Mouse (Mus musculus) Muller cell, postnatal 12 days (primary cell): Measurements from ENCODE around the gene Tmem230.

Experiments used
- DNase-seq: peaks from one replicate; pipeline ENCODE4 v3.0.0-alpha.2; 2015; ENCODE audit errors: inconsistent ontology term

The Tmem230 gene

DNA sequence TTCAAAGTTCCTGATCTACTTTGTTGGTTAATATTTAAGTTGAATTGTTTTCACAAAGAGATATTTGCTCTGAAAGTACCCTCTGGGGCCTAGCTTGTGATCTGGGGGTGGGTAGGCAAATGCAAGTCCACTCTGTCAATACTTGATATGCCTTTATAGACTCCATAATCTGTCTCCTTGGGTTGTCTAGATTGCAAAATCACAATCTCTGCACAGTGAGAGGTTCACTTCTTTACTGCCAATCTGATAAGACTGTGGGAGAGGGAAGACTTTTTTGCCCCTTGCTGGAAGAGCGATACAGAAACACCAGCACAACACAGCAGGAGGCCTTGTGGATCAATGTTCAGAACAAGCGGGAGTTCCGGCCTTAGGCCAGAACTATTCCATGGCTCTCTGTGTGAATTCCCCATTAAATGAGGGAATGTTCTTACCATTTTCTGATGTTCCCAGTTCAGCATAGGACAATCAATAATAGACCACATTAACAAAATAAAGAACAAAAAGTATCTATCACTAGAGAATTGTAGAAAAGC, 15.1 kb downstream of the Tmem230 start:
- no peak for DNase-seq

DNA sequence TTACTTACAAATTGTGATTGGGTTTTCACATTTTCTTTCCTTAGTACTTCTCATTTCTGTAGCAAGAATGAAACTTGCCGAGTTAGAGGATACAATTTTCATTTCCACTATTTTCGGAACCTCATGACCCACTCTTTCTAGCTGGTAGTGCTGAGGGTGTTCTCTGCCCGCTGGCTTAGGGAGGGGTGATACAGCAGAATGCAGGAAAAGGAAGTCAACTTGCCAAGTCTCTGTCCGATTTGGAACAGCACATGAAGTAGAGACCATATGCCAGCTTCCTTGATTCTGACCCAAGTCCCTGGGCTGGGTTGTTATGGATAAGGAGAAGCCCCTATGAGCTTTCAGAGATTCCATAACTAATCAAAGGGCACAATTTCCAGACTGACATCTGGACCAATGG, 23.2 kb downstream of the Tmem230 start:
- no peak for DNase-seq

DNA sequence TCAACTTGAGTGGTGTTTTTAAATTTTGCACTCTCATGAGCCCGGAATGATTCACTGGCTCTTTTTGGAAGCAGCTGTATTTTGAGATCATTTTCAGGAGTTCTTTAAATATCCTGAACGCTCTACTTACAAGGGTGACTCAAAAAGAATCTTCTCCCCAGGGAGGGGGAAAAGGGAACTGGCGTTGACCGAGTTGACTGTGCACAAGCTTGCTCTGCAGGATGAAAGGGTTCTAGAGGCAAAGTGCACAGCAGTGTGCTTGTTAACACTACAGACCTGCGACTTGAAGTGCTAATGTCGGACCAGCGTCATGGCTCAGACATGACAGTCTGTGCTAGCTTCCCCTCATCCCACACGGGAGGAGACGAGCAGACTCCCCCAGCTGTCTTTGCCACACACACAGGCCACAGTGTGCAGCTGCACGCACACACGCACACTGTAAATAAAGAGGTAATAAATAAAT, 26.0 kb downstream of the Tmem230 start:
- DNase-seq = peak; percentile 27

DNA sequence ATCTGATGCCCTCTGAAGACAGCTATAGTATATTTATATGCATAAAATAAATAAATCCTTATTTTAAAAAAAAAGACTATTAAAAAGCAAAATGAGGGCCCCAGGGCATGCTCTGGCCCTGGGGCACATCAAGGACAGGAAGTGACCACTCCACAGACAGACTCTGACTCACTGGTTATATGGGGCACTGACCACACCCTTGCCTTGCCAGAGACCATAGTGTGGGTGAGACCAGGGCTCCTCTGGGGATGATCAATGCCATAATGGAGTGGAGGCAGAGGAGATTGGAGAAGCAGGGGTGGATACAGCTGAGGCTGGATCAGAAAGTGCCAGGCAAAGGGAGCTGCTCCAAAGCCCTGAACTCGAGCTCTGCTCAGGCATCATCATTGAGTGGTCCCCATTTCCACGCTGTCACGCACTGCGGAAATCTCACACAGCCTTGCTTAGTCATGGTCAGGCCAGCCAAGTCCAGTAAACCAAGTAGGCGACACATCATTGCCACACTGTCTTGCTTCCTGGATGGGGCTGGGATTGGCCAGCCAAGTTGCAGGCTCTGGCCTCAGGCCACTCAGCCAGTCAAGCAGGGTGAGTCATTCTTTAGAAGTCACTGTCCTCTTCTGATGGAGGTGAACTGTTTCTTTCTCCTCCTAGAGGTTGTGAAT, 35.5 kb downstream of the Tmem230 start:
- peak; percentile 92 for DNase-seq

DNA sequence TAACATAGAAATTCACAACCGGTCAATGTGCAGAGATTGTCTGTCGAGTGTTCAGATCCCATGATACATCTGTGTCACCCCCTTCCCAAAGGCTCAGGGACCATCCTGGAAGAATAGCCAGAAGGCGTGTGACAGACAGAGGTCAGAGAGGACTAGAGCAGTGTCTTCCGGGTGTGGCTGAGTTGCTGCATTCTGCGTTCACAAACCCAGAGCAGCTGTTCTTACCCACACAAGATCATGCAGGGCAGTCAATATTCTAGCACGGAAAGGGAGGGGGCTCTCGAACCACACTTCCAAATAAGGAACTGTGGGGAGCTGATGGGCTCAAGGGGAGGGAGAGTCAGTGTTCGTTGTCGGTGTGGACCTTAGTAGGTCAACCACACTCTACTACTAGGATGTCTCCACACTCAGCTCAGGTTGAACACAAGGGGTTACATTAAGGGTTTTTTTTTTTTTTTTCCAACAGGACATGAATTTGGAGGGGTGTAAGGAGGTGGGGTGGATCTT, 36.7 kb downstream of the Tmem230 start:
- DNase-seq = no peak

DNA sequence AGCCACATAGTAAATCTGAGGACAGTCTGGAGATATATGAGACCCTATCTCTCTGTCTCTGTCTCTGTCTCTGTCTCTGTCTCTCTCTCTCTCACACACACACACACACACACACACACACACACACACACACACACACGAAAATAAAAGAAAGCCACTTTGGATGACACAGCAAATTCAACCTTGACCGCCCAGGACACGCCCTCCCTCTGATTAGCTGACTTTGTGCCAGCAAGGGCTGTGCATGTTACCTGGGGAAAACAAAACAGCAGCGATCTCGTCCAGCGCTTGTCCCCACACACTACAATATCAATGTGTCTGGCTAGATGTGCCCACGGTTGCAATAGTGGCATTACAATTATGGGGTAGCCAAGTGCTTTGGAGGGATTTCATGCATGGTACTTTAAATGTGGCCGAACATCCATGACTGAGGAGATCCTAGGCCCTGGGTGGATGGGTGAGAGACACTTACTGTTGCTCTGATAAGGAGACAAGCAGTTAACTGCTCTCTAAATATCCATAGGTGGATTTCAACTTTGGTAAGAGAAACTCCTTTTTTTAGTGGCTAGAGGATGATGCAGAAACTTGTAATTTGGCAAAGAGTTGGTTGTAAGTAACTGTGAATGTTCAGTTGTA, 39.2 kb downstream of the Tmem230 start:
- no peak for DNase-seq

DNA sequence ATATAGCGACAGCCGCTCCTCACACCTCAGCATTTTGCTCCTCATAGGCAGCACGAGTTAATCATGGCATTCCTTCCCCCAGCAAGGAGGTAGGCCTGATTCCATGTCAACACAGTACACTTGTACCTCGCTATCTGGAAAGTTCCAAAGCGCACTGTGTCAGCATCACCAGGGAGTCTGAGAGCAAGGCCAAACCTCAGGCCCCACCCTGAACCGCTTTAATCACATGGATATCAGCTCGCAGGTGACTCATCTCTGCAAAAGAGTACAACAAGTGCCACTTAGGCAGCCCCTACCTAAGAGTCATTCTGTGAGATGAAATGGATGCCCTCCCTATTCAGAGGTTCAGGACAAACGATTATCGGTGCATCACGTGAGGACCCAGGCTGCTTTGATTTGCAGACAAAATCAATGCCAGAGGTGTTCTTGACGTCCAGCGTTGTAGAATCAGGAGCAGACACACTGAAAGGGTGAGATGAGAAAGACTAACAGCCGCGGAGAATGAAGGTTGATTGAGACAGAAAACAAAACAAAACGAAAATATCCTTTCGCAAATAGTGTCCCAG, 41.2 kb downstream of the Tmem230 start:
- DNase-seq = no peak

DNA sequence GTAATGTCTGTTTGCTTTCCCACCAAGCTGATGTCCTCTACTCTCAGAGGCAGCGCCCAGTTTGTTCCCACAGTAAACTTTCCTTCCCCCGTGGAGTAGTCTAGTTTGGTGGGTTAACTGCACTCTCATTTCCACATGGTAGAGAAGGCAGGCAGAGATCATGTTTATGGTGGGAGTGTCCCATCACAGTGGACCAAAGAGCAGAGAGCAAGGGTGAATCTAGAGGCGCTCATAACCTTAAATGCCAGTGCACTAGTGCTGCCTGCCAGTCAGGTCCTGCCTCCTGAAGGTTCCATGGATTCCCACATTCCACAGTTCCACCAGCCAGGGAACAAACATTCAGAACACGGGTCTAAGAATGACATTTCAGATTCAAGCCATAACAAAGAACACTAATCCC, 42.1 kb downstream of the Tmem230 start:
- DNase-seq = no peak

DNA sequence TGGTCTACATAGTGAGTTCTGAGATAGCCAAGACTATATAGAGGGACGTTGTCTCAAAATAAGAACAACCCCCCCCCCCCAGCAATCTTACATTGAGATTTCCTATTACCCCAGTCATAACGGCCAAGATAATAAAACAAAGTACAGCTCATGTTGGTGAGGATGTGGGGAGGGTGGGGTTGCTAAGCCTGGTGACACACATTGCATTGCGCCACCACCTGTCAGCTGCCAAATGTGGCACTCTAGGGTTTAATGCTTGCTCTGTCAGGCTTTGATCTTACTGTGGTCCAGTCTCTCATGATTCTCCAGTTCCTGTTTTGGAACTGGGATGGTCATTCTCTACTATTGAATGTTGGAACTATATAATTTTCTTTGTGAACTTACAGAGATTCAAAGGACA, 43.8 kb downstream of the Tmem230 start:
- no peak for DNase-seq

DNA sequence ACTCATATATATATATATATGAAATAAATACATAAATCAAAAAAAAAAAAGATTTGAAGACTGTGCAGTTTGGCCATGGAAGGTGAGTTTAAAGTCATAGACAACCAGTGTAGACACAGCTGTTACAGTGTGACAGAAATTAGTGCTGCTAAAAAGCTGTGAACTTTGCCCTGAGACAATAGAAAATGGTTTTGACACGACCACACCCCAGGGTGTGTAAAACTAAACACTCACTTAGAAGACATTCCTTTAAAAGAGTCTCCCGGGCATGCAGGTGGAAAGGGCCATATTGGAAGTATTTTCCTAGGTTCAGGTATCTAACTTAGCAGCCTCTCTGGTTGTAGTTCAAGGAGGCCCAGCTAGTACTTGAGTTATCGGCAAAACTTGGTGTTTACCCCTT, 44.4 kb downstream of the Tmem230 start:
- DNase-seq = no peak

DNA sequence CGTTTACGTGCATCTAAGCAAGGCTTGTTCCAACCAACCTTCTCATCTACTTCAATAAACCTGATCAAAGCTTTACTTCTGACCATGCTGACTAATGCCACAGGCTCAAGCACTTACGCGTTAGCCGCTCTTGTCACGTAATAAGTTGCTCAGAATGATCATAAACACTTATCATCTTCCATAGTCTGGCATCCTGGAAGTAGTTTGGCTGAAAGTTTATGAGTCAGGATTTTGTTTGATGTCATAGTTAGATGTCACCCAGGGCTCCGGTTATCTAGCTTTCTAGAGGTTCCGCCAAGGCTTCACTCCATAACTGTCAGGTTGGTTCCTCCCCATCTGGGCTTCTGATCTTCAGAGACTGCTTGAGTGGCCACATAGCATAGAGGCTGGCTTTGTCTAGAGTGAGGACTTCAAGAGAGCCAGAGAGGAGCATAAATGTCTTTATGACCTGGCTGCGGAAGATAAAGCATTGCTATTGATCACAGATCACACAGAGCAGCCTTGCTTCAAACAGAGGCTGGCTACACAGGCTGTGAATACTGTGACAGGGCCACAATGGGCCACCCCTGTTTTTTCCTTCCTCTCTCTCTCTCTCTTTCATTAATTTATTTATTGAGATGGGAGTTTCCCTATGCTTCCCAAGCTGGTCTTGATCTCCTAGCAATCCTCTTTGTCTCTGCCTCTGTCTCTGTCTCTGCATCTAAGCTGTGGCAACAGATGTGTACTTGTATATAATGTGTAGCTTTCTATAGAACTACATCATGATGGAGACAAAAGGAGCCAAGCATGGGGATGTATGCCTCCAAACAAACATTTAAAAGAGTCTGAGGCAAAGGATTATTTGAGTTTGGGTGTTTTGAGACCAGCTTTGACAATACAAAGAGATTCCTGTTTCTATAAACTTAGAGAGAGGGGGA, 49.3 kb downstream of the Tmem230 start:
- DNase-seq = no peak

DNA sequence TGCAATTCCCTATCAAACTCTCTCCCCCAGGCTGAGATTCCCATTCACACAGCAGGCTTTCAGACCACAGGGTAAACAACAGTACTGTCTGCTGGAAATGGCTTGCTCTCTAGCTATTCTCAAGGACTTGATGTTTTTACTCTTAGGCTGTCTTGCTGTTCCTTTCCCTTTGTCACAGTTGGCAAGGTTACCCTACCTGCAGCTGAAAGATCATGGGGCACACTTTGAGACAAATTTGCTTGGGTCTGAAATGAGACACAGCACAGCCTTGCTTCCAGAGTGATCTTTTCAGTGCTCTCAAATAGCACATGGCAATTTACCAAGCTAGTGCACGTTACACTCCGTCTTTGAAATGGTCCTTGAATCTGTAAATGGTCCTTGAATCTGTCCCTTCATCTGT, 52.0 kb downstream of the Tmem230 start:
- DNase-seq = no peak

DNA sequence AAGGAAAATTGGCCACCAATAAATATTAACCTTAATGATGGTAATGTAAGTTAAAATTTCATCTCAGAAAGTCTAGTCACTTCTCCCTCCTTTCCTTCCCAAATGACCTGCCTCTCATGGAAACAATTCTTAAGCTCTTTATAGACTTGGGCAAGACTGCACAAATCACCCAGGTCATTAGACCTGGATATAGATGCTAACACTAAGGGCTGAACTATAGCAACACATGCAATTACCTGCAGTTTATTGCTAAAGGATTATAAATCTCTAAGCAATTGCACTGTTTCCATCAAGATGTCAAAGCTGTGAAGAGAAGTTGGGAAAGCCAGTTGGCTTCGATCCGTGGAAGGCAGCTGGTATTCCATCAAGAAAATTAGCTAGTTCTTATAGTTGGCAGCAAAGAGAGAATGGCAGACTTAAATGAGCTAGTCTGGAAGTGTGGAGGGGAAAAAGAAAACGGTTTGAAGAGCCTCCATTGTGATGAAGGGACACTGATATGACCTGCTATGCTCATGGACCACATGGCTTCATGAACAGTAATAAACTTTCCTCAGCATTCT, 56.9 kb downstream of the Tmem230 start:
- no peak for DNase-seq
